Mouse (Mus musculus) kidney, adult 11 months (tissue): ENCODE results near the gene Fgf11.

ENCODE experiments used
- DNase-seq: peaks from one replicate; pipeline ENCODE4 v3.0.0; 2022

Gene Fgf11

GRCm38 (mm10) chr11:69801379-69801977, at the start of gene Fgf11:
TSS of gene Fgf11 (minus strand) at chr11:69801857.
- DNase-seq: no peak

DNA sequence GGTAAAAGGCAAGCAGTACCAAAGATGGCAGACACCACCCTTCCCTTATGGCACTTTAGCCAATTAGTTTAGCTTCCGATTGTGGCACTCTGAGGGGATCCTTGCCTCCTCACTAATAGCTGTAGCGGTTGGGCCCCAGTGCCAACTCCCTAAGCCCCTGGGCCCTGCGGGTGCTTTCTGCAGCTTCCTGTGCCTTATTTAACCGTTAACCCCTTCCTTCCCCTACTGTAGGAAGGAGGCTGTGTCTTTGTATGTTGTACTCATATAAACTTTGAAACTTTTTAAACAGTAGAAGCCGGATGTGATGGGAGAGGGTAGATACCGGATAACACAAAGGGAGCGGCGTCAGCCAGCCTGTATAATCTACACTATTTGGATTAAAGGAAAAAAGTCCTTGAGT, 49.1 kb upstream of the Fgf11 start:
- no peak for DNase-seq

DNA sequence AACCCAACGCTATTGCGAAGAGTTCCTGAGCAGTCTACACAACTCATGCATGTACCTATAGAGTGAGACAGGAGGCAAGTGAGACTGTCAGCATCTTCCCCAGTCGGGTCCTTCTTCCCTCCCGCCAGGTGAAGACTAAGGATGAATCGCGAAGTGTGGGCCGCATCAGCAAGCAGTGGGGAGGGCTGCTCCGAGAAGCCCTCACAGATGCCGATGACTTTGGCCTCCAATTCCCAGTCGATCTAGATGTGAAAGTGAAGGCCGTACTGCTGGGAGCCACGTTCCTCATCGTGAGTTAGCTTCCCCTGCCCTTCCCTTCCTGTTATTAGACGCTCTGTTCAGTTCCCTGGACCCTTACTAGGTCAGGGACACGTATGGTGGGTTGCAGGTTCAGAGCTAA, 48.2 kb upstream of the Fgf11 start:
- DNase-seq: no peak

GRCm38 (mm10) chr11:69849128-69849527, 47.5 kb upstream of the Fgf11 start:
- DNase-seq: no peak

DNA sequence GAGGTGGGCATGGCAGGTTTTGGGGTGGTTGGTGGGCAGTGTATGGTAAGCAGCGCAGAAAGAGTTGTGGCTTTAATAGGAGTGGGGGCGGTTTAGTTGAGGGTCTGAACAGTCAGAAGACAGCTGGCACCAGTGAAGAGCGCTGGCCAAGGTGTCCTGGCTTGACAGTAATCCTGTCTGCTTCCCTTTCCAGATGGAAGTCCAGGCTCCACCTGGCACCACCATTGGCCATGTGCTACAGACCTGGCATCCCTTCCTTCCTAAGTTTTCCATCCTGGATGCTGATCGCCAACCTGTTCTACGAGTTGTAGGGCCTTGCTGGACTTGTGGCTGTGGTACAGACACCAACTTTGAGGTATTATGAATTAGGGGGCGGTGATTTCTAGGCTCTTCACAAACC, 46.4 kb upstream of the Fgf11 start:
- no peak for DNase-seq

DNA sequence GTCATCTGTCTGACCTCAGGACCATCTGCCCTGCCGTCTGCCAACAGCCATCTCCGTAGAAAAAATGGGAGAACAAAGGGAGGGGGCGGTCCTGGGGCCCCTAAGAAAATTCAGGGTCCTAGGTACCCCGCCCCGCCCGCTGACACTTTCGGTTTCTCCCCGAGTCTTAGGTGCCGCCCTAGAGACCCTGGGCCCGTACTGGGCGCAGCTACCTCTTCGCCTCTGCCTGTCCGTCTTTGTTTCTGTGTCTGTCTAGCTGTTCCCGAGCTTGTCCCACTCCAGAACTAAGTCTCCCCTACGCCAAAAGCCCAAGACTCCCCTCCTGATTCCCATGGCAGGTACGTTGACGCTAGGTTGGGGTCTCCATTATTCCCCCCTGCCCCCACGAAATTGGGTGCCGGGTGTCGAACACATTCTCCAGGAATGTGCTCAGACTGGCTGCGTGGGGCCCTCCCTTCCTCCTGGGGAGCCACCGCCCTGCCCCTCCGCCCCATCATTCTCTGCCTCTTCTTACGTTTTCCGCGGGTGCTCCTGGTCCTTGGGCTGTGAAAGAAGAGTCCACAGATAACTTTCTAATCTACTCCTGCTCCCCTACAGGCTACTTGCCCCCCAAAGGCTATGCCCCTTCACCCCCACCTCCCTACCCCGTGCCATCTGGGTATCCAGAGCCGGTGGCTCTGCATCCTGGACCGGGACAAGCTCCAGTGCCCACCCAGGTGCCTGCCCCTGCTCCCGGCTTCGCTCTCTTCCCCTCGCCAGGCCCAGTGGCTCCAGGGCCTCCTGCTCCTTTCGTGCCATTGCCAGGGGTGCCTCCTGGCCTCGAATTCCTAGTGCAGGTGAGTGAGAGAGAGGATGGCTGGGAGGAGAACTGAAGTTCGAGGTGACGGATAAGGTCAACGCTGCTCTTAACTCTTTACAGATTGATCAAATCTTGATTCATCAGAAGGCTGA, 45.4 kb upstream of the Fgf11 start:
- DNase-seq: no peak

- DNase-seq: peak; percentile 95
Observed at GRCm38 (mm10) chr11:69846198-69846680, 44.6 kb upstream of the Fgf11 start, which contains the start of gene Plscr3. TSS of gene Plscr3 (plus strand) at chr11:69846376.

- no peak for DNase-seq
Observed at GRCm38 (mm10) chr11:69838714-69839104, 37.1 kb upstream of the Fgf11 start.

DNA sequence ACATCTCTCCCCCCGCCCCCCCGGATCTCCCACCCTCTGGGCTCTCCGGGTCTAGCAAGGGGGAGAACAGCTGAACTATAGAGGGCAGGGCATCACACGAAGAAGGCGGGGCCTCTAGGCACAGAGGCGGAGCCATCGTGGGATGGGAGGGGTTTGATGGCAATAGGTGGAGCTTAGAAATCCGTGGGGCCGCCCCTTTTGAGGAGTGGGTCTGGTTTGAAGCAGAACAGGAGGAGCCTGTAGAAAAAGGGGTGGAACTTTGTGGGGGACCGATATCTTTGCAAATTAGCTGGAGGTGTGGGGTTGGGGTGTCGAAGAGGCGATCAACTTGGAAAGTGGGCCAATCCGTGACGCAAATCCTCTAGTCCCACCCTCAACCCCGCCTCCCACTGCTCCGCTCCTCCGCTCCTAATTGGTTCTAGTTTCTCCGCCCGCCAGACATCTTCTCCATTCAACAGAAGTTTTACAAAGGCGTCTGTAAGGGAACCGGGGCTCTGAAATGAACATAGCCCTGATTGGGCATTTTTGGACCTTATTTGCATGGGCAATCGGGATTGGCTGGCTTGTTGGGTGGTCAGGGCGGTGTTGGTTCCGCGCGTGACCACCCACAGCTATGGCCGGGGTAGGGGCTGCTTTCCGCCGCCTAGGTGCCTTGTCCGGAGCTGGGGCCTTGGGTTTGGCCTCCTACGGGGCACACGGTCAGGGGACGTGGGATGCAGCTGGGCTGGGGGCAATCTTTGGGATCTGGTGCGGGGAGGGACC, 36.5 kb upstream of the Fgf11 start, which contains the start of gene Tmem256:
Gene Tmem256 (plus strand): TSS at position 563 of the 762 bp plus-strand sequence.
- DNase-seq: peak; percentile 99

GRCm38 (mm10) chr11:69837604-69837951, 35.9 kb upstream of the Fgf11 start, which contains the start of gene Nlgn2:
TSS of gene Nlgn2 (minus strand) at chr11:69837784.
- no peak for DNase-seq

- peak; percentile 37 for DNase-seq
Observed at GRCm38 (mm10) chr11:69836703-69837576, 35.3 kb upstream of the Fgf11 start.

DNA sequence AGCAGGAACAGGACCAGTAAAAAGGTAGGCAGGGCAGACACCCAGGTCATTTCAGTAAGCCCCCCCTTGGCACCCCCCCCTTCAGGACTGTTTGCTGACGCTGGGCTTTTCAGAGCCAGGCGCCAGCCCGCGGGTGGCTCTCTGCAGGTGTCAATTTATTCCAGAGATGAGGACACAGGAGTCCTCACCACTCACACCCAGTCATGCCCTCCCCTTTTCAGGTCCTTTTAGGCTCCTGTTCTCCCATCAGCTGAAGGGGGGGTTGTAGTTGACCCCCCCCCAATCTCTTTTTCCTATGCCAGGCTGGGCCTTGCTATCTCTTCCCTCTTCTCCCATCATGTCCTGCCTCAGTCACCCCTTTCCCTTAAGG, 34.3 kb upstream of the Fgf11 start:
- no peak for DNase-seq

DNA sequence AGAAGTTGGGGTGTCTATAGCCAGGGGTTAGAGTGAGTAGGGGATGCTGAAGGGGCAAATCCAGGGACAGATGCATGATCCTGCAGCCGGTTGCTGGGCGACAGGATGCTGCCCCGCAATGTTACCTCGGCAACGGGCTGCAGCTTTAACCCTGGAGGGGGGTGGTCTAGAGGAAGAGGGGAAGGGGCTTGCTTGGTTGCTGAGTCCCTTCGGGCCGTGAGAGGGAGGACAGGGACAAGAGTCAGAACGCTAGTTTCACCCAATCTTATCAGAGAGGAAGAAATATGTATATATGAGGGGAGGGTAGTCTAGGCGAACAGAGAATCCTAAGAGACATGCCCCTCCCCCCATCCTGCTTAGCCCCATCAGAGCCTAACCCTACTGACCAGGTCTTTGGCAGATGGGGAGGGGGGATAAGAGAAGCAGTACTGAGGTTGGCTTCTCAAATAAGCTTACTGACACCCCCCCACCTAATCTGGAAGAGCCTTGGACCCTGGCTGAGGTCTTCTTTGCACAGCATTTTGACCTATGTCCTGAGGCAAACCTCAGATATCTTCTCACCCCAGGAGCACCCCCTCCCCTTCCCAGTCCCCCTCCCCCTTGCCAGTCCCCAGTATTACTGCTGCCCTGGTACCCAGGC, 33.8 kb upstream of the Fgf11 start:
- DNase-seq: no peak

DNA sequence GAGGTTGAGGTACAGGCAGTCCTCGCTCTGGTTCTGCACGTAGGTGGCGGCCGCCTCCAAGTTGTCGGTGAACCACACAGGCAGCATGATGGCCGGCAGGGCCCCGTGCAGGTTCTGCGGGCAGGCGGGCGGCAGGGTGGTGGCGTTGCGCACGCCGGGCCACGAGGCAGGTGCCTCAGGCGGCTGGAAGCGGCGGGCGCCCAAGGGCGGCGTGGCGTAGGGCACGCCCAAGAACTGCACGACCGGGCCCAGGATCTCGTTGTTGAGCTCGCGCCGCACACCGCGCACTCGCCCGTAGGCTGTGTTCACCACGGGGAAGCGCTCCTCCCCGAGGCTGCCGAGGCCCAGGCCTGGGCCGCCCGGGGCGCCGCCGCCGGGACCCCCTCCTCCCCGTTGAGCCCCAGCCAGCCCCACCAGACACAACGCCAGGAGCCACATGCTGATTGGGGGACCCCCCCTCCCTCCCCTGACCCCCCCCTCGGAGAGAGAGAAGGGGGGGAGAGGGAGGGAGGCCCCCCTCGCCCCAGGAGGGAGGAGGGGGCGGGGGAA, 32.4 kb upstream of the Fgf11 start:
- DNase-seq: no peak

DNA sequence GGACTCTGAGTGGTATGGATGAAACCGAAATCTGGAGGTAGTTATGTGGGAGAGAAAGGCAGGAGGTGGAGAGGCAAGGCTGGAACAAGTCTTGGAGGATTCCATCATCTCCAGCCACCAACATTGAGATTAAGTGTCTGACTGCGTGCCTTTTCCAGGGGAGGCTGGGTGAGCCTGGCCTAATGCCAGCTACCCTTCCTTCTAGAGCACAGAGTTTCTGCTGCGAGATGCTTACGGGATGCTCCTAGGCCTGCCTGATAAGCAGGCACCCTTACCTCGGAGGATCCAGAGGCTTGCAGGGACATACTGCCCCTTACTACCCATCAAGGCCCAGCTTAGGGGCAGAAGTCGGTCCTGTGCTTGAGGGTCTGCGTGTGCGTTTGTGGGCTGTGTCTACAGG, 31.9 kb upstream of the Fgf11 start:
- no peak for DNase-seq

DNA sequence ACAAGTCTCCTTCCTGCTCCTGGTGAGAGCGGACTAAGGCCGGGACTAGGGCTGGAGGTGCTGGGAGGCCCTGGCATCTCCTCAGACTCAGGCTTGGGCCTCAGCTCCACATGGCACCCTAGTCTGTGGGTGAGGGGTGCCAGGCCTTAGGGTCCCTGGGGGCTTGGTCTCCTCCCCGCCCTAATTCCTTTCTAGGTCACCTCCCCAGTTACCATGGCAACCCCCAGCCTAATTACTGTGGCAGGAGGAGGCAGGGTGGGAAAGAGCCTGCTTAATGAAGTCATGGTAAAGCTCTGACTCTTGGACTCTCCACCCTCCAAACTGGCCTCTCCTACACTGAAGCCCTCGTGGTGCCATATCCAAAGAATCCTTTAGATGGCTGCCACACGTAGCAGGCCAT, 27.2 kb upstream of the Fgf11 start:
- DNase-seq: no peak

DNA sequence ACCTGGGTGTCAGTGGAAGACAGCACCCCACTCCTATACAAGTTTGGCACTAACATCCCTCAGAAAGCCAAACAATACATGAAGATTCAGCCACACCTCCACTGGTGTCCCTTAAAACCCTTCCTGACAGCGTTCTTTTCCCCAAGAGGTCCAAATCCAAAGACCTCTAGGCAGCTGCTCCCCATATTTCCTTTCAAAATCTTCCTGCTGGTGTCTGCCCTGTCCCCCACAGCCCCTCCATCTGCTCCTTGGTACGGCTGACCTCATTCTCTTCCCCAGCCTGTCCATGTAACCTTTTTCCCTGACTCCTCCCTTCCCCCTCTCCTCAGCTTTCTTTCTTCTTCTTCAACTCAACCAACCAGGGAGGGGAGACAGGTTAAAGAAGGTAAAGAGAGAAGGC, 21.8 kb upstream of the Fgf11 start:
- no peak for DNase-seq

DNA sequence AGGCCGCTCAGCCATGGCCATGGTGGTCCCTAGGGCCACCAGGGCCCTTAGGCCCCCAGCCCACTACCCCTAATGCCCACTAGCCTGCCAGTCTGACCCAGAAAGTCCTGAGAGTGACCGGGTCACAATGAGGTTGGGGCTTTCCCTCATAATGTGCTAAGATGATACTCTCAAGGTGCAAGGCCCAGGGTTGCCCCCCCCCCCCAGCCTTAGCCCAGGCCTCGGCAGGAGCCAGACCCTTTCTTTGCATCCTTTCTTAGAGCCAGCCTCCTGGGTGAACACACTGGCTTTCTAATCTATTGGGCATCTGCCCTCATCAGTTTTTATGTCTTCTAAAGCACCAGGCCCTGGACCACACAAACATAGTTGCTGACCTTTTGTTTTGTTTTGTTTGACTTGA, 20.4 kb upstream of the Fgf11 start, which contains the start of gene Spem1:
Gene Spem1 (minus strand): TSS at position 101 of the 400 bp plus-strand sequence.
- DNase-seq: no peak

- DNase-seq: no peak
Observed at GRCm38 (mm10) chr11:69818871-69819270, 17.2 kb upstream of the Fgf11 start.

GRCm38 (mm10) chr11:69818365-69818764, 16.7 kb upstream of the Fgf11 start, which contains the start of gene Spem2:
TSS of gene Spem2 (minus strand) at chr11:69818465.
- no peak for DNase-seq

- DNase-seq: no peak
Observed at GRCm38 (mm10) chr11:69816520-69816919, 14.9 kb upstream of the Fgf11 start.
